Mouse (Mus musculus) liver, adult 2 months (tissue): ENCODE data around the gene Stx4a. TPM values are rescaled to one million over a fixed set of nuclear protein-coding genes. Genes with fewer than 3 reads are reported as not detected.

Experiments
- DNase-seq: peaks from one replicate; pipeline ENCODE4 v3.0.0-alpha.2; 2011; ENCODE audit warnings: low read depth, low spot score; ENCODE audit errors: extremely low read depth
- H3K27ac ChIP-seq: fragments of 200-500 bp; replicated peaks from 2 replicates; pipeline ENCODE4 v1.5.1; 2012; ENCODE audit warnings: low read depth, mild to moderate bottlenecking, control low read depth, inconsistent platforms, low read length; ENCODE audit not compliant: insufficient read depth
- H3K27me3 ChIP-seq: fragments of 200-500 bp; 2 replicates; pipeline ENCODE4 v1.6.1; 2012; ENCODE audit warnings: mild to moderate bottlenecking, moderate library complexity, low read length, inconsistent platforms; ENCODE audit not compliant: control insufficient read depth, insufficient read depth
- H3K36me3 ChIP-seq: fragments of 200-500 bp; 2 replicates; pipeline ENCODE4 v1.6.1; 2012; ENCODE audit warnings: low read length, inconsistent platforms; ENCODE audit not compliant: control insufficient read depth, insufficient read depth
- H3K4me1 ChIP-seq: fragments of 200-500 bp; 2 replicates; pipeline ENCODE4 v1.6.1; 2011; ENCODE audit warnings: low read length; ENCODE audit not compliant: control insufficient read depth, insufficient read depth
- H3K4me3 ChIP-seq: fragments of 200-500 bp; 2 replicates; pipeline ENCODE4 v1.5.1; 2011; ENCODE audit warnings: low read depth, mild to moderate bottlenecking, control low read depth, low read length, moderate library complexity; ENCODE audit not compliant: insufficient read depth
- H3K79me2 ChIP-seq: fragments of 200-500 bp; 2 replicates; pipeline ENCODE4 v1.6.1; 2012; ENCODE audit warnings: inconsistent platforms, mild to moderate bottlenecking, low read length, moderate library complexity; ENCODE audit not compliant: control insufficient read depth, insufficient read depth
- H3K9ac ChIP-seq: fragments of 200-500 bp; 2 replicates; pipeline ENCODE4 v1.6.1; 2012; ENCODE audit warnings: low read depth, mild to moderate bottlenecking, control low read depth, inconsistent platforms, low read length
- CTCF ChIP-seq: fragments of 200-500 bp; IDR thresholded peaks from 2 replicates; pipeline ENCODE4 v1.5.1; 2011; ENCODE audit warnings: low read depth, low read length, control low read depth
- POLR2A ChIP-seq: fragments of 200-500 bp; IDR thresholded peaks from 2 replicates; pipeline ENCODE4 v1.6.1; 2011; ENCODE audit warnings: low read length, control low read depth; ENCODE audit not compliant: insufficient read depth; ENCODE audit errors: extremely low read depth
- WGBS: fragments of 180-500 bp; shearing (Covaris S2); methylation state at CpG from one replicate; pipeline ENCODE4 v1.1.7; 2018; 5-methylcytosine and 5-hydroxymethylcytosine counted together
- polyA plus RNA-seq: library from polyadenylated mRNA; depleted of rRNA; stranded (reverse); fragments of >200 nt; gene quantifications from 2 replicates; pipeline ENCODE4 v1.2.3, GENCODE M21; 2012
- total RNA-seq: library from RNA; depleted of rRNA; stranded (reverse); fragments of >200 nt; gene quantifications from 2 replicates; pipeline ENCODE4 v1.2.3, GENCODE M21; 2014

The Stx4a gene
- total and polyA plus RNA-seq, 2 experiments: 18.5 to 38.3 TPM

- peaks cover 8% of the 10 kb centered on the region; the same call in 1 of the 2 replicates for H3K36me3 ChIP-seq
- H3K27ac ChIP-seq: peak within 1 kb of the TSS; percentile 89
- H3K79me2 ChIP-seq: peaks cover 13% of the 10 kb centered on the region
- no peaks in the 10 kb centered on the region for H3K27me3 ChIP-seq
- DNase-seq: peak; percentile 95
- peak within 1 kb of the TSS; percentile 77 for H3K9ac ChIP-seq
- peaks cover 11% of the 10 kb centered on the region for H3K4me1 ChIP-seq
- TF ChIP-seq CTCF: peak; percentile 94
- TF ChIP-seq POLR2A: peak; percentile 94
- peak within 1 kb of the TSS; percentile 70 for H3K4me3 ChIP-seq
- WGBS: 7% methylated on average over 6 of the region's 6 CpGs
Observed at GRCm38 (mm10) chr7:127800435-127801009, 23.6 kb upstream of the Stx4a start, which contains the start of gene Hsd3b7. TSS of gene Hsd3b7 (plus strand) at chr7:127800604.

- H3K4me1 ChIP-seq: peaks cover 11% of the 10 kb centered on the region
- peak overlapping the region; percentile 89 for H3K27ac ChIP-seq
- peaks cover 8% of the 10 kb centered on the region; the same call in 1 of the 2 replicates for H3K36me3 ChIP-seq
- peak; percentile 63 for DNase-seq
- peaks cover 13% of the 10 kb centered on the region for H3K79me2 ChIP-seq
- no peaks in the 10 kb centered on the region for H3K27me3 ChIP-seq
- peak overlapping the region; percentile 77 for H3K9ac ChIP-seq
- TF ChIP-seq CTCF (no peak; the same call in 1 of the 2 replicates), POLR2A (no peak)
- 20% methylated on average over 8 of the region's 8 CpGs for WGBS
- peak overlapping the region; percentile 70 for H3K4me3 ChIP-seq
Observed at GRCm38 (mm10) chr7:127801010-127801621, 23.0 kb upstream of the Stx4a start.

GRCm38 (mm10) chr7:127802313-127802712, 21.8 kb upstream of the Stx4a start:
- peaks cover 6% of the 10 kb centered on the region; the same call in 1 of the 2 replicates for H3K36me3 ChIP-seq
- DNase-seq: no peak
- TF ChIP-seq CTCF (no peak), POLR2A (no peak)
- WGBS: 43% methylated on average over 17 of the region's 17 CpGs
- H3K4me3 ChIP-seq: peak overlapping the region; percentile 70
- no peaks in the 10 kb centered on the region for H3K27me3 ChIP-seq
- peaks cover 13% of the 10 kb centered on the region for H3K79me2 ChIP-seq
- H3K9ac ChIP-seq: peak overlapping the region; percentile 77
- H3K27ac ChIP-seq: peak overlapping the region; percentile 89
- peaks cover 11% of the 10 kb centered on the region for H3K4me1 ChIP-seq

- Histone ChIP-seq H3K4me3 (no peak overlapping the region), H3K27ac (peak overlapping the region; percentile 92), H3K27me3 (no peaks in the 10 kb centered on the region), H3K79me2 (no peaks in the 10 kb centered on the region), H3K4me1 (peaks cover 27% of the 10 kb centered on the region), H3K9ac (0 out of 2 replicates have a peak overlapping the region, but pooled peaks have one; percentile 21), H3K36me3 (no peaks in the 10 kb centered on the region)
- TF ChIP-seq POLR2A (no peak), CTCF (no peak)
- peak; percentile 92 for DNase-seq
- 20% methylated on average over 5 of the region's 5 CpGs for WGBS
Observed at GRCm38 (mm10) chr7:127808821-127809220, 15.3 kb upstream of the Stx4a start.

- Histone ChIP-seq H3K27ac (peak overlapping the region; percentile 92), H3K36me3 (no peaks in the 10 kb centered on the region), H3K4me1 (peaks cover 30% of the 10 kb centered on the region), H3K4me3 (no peak overlapping the region), H3K79me2 (no peaks in the 10 kb centered on the region), H3K9ac (no peak overlapping the region), H3K27me3 (no peaks in the 10 kb centered on the region)
- 88% methylated on average over 1 of the region's 1 CpGs for WGBS
- TF ChIP-seq CTCF (no peak), POLR2A (no peak)
- DNase-seq: no peak
Observed at GRCm38 (mm10) chr7:127809846-127810245, 14.2 kb upstream of the Stx4a start.

- Histone ChIP-seq H3K36me3 (no peaks in the 10 kb centered on the region), H3K27ac (peak overlapping the region; percentile 27; the same call in 1 of the 2 replicates), H3K27me3 (no peaks in the 10 kb centered on the region), H3K4me3 (no peak overlapping the region), H3K9ac (no peak overlapping the region), H3K4me1 (peaks cover 38% of the 10 kb centered on the region), H3K79me2 (no peaks in the 10 kb centered on the region)
- TF ChIP-seq CTCF (no peak), POLR2A (no peak)
- no peak for DNase-seq
- WGBS: 89% methylated on average over 10 of the region's 10 CpGs
Observed at GRCm38 (mm10) chr7:127810650-127811049, 13.4 kb upstream of the Stx4a start.
